Mouse (Mus musculus) forebrain, embryonic 12.5 days (tissue): ENCODE measurements around the gene Camkmt. TPM values are rescaled to one million over a fixed set of nuclear protein-coding genes. Genes with fewer than 3 reads are reported as not detected.

Source experiments
- ATAC-seq: fragments of 200-750 bp; cut with Nextera tagmentation; 2 replicates; pipeline ENCODE4 v1.8.0; 2017; ENCODE audit warnings: moderate TSS enrichment; ENCODE audit not compliant: low FRiP score
- H3K27ac ChIP-seq: fragments of 300-500 bp; sonication (generic); 2 replicates; pipeline ENCODE4 v1.5.1; 2016; ENCODE audit warnings: mild to moderate bottlenecking
- H3K27me3 ChIP-seq: fragments of 300-500 bp; sonication (generic); 2 replicates; pipeline ENCODE4 v1.6.1; 2016; ENCODE audit warnings: mild to moderate bottlenecking
- H3K36me3 ChIP-seq: fragments of 300-500 bp; sonication (generic); replicated peaks from 2 replicates; pipeline ENCODE4 v1.6.1; 2016; ENCODE audit warnings: mild to moderate bottlenecking
- H3K4me1 ChIP-seq: fragments of 300-500 bp; sonication (generic); 2 replicates; pipeline ENCODE4 v1.6.1; 2016
- H3K4me2 ChIP-seq: fragments of 300-500 bp; sonication (generic); 2 replicates; pipeline ENCODE4 v1.6.1; 2016; ENCODE audit warnings: mild to moderate bottlenecking, moderate library complexity
- H3K4me3 ChIP-seq: fragments of 300-500 bp; sonication (generic); replicated peaks from 2 replicates; pipeline ENCODE4 v1.5.1; 2016; ENCODE audit warnings: mild to moderate bottlenecking
- H3K9ac ChIP-seq: fragments of 300-500 bp; sonication (generic); 2 replicates; pipeline ENCODE4 v1.6.1; 2016; ENCODE audit warnings: mild to moderate bottlenecking
- H3K9me3 ChIP-seq: fragments of 300-500 bp; sonication (generic); 2 replicates; pipeline ENCODE4 v1.6.1; 2016
- WGBS: fragments of 180-500 bp; shearing (Covaris S2); methylation state at CpG from one replicate; pipeline ENCODE4 v1.1.7; 2016; 5-methylcytosine and 5-hydroxymethylcytosine counted together
- polyA plus RNA-seq: library from polyadenylated mRNA; unstranded; fragments of >200 nt; fragmentation: Nextera tagmentation; extraction: Ambion mirVana; gene quantifications from 2 replicates; pipeline ENCODE4 v1.2.1, GENCODE M21; 2016

Camkmt gene
- polyA plus RNA-seq, 1 experiment from 2014 or later: 16.0 TPM

DNA sequence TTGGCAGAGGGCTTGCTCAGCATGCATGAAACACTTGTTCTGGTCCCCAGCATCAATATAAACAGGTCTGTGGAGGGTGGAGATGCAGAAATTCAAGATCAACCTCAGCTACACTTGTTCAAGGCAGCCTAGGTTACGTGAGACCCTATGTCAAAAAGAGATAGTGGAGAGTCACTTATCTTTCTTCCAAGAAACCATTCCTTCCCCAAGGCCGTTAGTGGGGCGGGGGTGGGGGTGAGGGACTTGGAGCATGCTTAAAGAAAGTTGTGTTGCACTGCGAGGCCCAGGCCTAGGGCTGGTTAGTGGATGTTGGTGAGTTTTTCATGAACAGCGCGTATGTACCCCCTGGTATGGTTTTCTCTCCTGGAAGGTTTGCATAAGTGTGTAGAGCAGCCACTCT, 292.6 kb downstream of the Camkmt start:
- Histone ChIP-seq H3K4me2 (no peak overlapping the region), H3K4me3 (no peak overlapping the region), H3K4me1 (0 out of 2 replicates have a peak, but pooled peaks cover 2% of the 10 kb centered on the region), H3K36me3 (no peaks in the 10 kb centered on the region), H3K27me3 (peaks cover 13% of the 10 kb centered on the region; the same call in 1 of the 2 replicates), H3K27ac (no peak overlapping the region), H3K9ac (no peak overlapping the region), H3K9me3 (no peaks in the 10 kb centered on the region)
- ATAC-seq: no peak
- WGBS: 91% methylated on average over 6 of the region's 6 CpGs

GRCm38 (mm10) chr17:85393091-85393890, 302.9 kb downstream of the Camkmt start:
- WGBS: 12% methylated on average over 16 of the region's 16 CpGs
- Histone ChIP-seq H3K27ac (peak overlapping the region; percentile 81), H3K9me3 (no peaks in the 10 kb centered on the region), H3K9ac (no peak overlapping the region), H3K36me3 (no peaks in the 10 kb centered on the region), H3K4me1 (peaks cover 45% of the 10 kb centered on the region), H3K4me3 (no peak overlapping the region), H3K27me3 (peaks cover 21% of the 10 kb centered on the region), H3K4me2 (peak overlapping the region; percentile 33)
- peak; percentile 64 for ATAC-seq

DNA sequence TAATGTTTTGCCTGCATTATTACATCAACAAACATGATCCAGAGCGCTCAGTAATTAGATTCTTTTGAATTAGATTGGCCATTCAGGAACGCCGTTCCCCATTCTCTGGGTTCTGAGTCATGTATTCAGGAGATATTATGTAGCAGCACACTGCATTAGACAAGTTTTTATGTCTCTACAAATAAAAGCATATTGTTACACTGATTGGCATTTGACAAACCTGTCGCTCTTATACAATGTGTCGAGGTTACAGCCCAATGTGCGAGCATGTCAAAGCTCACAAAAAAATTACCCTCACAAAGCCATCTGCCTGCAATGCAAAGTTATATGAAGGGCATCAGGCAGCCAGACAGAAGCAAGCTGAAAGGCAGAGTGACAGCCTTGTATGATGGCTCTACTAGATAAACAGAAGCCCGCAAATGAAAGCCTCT, 303.6 kb downstream of the Camkmt start:
- peaks cover 45% of the 10 kb centered on the region for H3K4me1 ChIP-seq
- H3K36me3 ChIP-seq: no peaks in the 10 kb centered on the region
- H3K27ac ChIP-seq: peak overlapping the region; percentile 81
- H3K9ac ChIP-seq: no peak overlapping the region
- H3K4me2 ChIP-seq: peak overlapping the region; percentile 38
- 14% methylated on average over 7 of the region's 7 CpGs for WGBS
- H3K4me3 ChIP-seq: no peak overlapping the region
- peaks cover 22% of the 10 kb centered on the region for H3K27me3 ChIP-seq
- peak; percentile 66 for ATAC-seq
- no peaks in the 10 kb centered on the region for H3K9me3 ChIP-seq

DNA sequence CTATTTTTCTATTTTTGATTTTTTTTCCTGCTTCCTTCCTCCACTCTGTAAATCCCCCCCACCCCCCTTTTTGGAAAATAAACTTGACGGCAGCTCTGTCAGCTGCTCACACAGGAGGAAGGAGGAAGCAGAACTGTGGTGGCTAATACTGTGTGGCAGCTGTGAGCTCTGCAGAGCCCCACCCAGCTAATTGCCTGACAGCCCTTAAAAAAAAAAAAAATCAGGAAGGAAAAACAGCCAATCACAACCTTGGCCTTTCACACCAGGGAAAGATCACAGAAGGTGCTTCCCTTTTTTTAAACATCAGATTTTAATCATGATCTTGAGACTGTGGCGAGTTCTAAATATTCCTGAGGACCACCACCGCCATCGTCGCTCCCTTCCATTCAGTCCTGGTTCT, 305.1 kb downstream of the Camkmt start:
- WGBS: 18% methylated on average over 5 of the region's 5 CpGs
- peak overlapping the region; percentile 81 for H3K27ac ChIP-seq
- peak; percentile 59 for ATAC-seq
- no peak overlapping the region for H3K9ac ChIP-seq
- no peak overlapping the region for H3K4me3 ChIP-seq
- peaks cover 45% of the 10 kb centered on the region for H3K4me1 ChIP-seq
- H3K4me2 ChIP-seq: peak overlapping the region; percentile 38; the same call in 1 of the 2 replicates
- peaks cover 10% of the 10 kb centered on the region; the same call in 1 of the 2 replicates for H3K27me3 ChIP-seq
- H3K36me3 ChIP-seq: no peaks in the 10 kb centered on the region
- no peaks in the 10 kb centered on the region for H3K9me3 ChIP-seq

- Histone ChIP-seq H3K27ac (no peak overlapping the region), H3K27me3 (peaks cover 20% of the 10 kb centered on the region), H3K36me3 (no peaks in the 10 kb centered on the region), H3K4me3 (no peak overlapping the region), H3K9me3 (0 out of 2 replicates have a peak, but pooled peaks cover 2% of the 10 kb centered on the region), H3K4me1 (peaks cover 13% of the 10 kb centered on the region), H3K4me2 (no peak overlapping the region), H3K9ac (no peak overlapping the region)
- no peak for ATAC-seq
- 63% methylated on average over 4 of the region's 4 CpGs for WGBS
Measured at GRCm38 (mm10) chr17:85400751-85401150, 310.4 kb downstream of the Camkmt start.

DNA sequence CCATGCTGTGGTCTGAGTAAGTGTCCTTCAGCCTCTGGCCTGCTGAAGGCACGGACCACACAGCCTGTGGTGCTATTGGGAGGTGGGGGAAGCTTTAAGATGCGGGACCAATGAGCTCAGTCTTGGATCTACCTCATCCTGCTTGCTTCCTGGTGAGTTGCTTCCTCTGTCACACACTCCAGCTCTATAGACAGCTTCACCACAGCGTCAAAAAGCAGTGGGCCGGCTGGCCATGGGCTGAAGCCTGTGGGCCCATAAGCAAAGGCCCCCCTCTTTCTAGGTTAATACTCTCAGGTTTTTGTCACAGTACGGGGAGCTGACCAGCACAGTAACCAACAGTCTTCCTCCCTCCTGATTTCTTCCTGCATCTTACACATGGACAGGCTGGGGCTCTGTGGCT, 314.8 kb downstream of the Camkmt start:
- H3K27ac ChIP-seq: no peak overlapping the region
- 75% methylated on average over 5 of the region's 5 CpGs for WGBS
- H3K4me3 ChIP-seq: no peak overlapping the region
- peaks cover 19% of the 10 kb centered on the region for H3K27me3 ChIP-seq
- H3K4me1 ChIP-seq: no peaks in the 10 kb centered on the region; the same call in 1 of the 2 replicates
- no peaks in the 10 kb centered on the region for H3K36me3 ChIP-seq
- 0 out of 2 replicates have a peak, but pooled peaks cover 6% of the 10 kb centered on the region for H3K9me3 ChIP-seq
- H3K4me2 ChIP-seq: no peak overlapping the region
- no peak overlapping the region for H3K9ac ChIP-seq
- no peak for ATAC-seq

DNA sequence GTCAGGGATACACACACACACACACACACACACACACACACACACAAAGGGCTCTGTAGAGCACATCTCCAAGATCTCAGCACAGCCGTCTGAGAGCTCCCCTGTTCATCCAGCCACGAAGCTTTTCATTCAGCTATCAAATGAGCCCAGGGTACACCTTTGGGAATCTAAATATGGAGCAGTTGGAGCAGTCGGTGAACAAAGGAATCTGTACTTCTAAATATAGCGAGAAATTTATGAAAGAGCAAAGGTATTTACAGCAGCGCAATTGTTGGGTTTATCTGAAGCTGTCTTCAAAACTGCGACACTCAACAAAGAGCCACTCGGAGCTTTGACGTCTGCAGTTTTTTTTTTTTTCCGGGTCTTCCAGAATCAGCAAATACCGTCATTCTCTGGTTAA, 315.8 kb downstream of the Camkmt start:
- Histone ChIP-seq H3K27ac (no peak overlapping the region), H3K27me3 (peaks cover 19% of the 10 kb centered on the region), H3K9me3 (0 out of 2 replicates have a peak, but pooled peaks cover 6% of the 10 kb centered on the region), H3K4me2 (no peak overlapping the region), H3K36me3 (no peaks in the 10 kb centered on the region), H3K4me3 (no peak overlapping the region), H3K9ac (no peak overlapping the region), H3K4me1 (no peaks in the 10 kb centered on the region; the same call in 1 of the 2 replicates)
- WGBS: 87% methylated on average over 10 of the region's 10 CpGs
- ATAC-seq: no peak

GRCm38 (mm10) chr17:85428831-85429230, 338.5 kb downstream of the Camkmt start:
- ATAC-seq: no peak
- 87% methylated on average over 7 of the region's 7 CpGs for WGBS

DNA sequence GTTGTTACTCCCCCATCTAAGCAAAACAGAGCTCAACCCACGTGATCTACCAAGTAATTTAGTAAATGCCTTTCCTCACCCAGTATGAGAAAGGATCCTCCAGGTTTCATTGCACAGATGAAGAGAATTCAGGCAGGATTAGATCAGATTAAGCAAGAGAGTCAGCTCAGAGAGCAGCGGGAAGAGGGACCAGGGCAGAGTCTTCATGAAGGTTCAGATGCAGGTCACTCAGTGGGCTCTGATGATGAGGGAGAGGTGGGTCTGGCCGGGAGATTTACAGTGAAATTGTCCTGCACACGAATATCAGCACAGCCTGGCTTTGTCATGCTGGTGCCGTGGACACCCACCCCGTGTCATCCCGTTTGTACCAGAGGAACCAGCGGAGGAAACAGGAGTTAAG, 342.6 kb downstream of the Camkmt start:
- Histone ChIP-seq H3K4me1 (peaks cover 14% of the 10 kb centered on the region), H3K4me2 (no peak overlapping the region), H3K4me3 (no peak overlapping the region), H3K27me3 (peaks cover 13% of the 10 kb centered on the region), H3K9ac (no peak overlapping the region), H3K27ac (no peak overlapping the region), H3K36me3 (no peaks in the 10 kb centered on the region), H3K9me3 (no peaks in the 10 kb centered on the region)
- ATAC-seq: no peak
- WGBS: 39% methylated on average over 8 of the region's 8 CpGs

More at GRCm38 (mm10) chr17:85428831-85429230, 338.5 kb downstream of the Camkmt start:
- no peaks in the 10 kb centered on the region for H3K36me3 ChIP-seq
- no peak overlapping the region for H3K9ac ChIP-seq
- no peak overlapping the region for H3K4me3 ChIP-seq
- no peaks in the 10 kb centered on the region for H3K9me3 ChIP-seq
- H3K4me2 ChIP-seq: no peak overlapping the region
- H3K4me1 ChIP-seq: peaks cover 10% of the 10 kb centered on the region
- H3K27ac ChIP-seq: no peak overlapping the region
- no peaks in the 10 kb centered on the region for H3K27me3 ChIP-seq

GRCm38 (mm10) chr17:85443036-85443435, 352.7 kb downstream of the Camkmt start:
- no peaks in the 10 kb centered on the region for H3K36me3 ChIP-seq
- no peaks in the 10 kb centered on the region for H3K4me1 ChIP-seq
- 90% methylated on average over 8 of the region's 8 CpGs for WGBS
- H3K27ac ChIP-seq: no peak overlapping the region
- peaks cover 14% of the 10 kb centered on the region; the same call in 1 of the 2 replicates for H3K27me3 ChIP-seq
- no peak overlapping the region for H3K4me2 ChIP-seq
- no peak overlapping the region for H3K4me3 ChIP-seq
- ATAC-seq: no peak
- no peak overlapping the region for H3K9ac ChIP-seq
- H3K9me3 ChIP-seq: no peaks in the 10 kb centered on the region

GRCm38 (mm10) chr17:85454419-85454983, 364.1 kb downstream of the Camkmt start:
- H3K4me1 ChIP-seq: peaks cover 30% of the 10 kb centered on the region
- peaks cover 70% of the 10 kb centered on the region for H3K27me3 ChIP-seq
- no peaks in the 10 kb centered on the region for H3K9me3 ChIP-seq
- peak overlapping the region; percentile 56 for H3K4me2 ChIP-seq
- H3K36me3 ChIP-seq: no peaks in the 10 kb centered on the region
- H3K9ac ChIP-seq: peak overlapping the region; percentile 50
- ATAC-seq: peak; percentile 64
- peak overlapping the region; percentile 67 for H3K27ac ChIP-seq
- WGBS: 2% methylated on average over 23 of the region's 23 CpGs
- H3K4me3 ChIP-seq: peak overlapping the region; percentile 26

DNA sequence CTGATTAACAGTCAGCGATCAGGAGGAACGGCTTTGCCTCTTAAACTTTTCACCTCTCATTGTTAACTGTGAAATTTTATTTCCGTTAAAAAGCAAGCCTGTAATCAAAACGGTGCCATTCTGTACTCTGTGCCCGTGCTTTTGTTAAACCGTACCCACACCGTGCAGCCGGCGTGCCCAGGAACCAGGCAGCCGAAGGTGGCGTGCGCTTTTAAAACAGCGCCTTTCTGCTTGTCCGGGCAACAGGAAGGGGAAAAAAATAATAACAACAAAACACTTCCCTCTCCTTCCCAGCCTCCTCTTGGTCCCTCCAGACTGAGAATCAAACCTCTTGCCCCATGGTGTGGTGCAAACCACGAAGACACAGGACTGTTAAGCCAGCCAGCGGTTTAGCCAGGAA, 364.7 kb downstream of the Camkmt start:
- Histone ChIP-seq H3K4me1 (peaks cover 31% of the 10 kb centered on the region), H3K27ac (no peak overlapping the region), H3K4me3 (peak overlapping the region; percentile 26), H3K4me2 (peak overlapping the region; percentile 56), H3K9me3 (no peaks in the 10 kb centered on the region), H3K27me3 (peaks cover 72% of the 10 kb centered on the region), H3K36me3 (no peaks in the 10 kb centered on the region), H3K9ac (peak overlapping the region; percentile 50; the same call in 1 of the 2 replicates)
- 1% methylated on average over 16 of the region's 16 CpGs for WGBS
- peak; percentile 15; the same call in 1 of the 2 replicates for ATAC-seq
